Mouse (Mus musculus) kidney, embryonic 14.5 days (tissue): ENCODE measurements at regions not wholly inside any gene's neighbourhood (a gene's known extent, or its start where the extent isn't known, plus 50 kb on each side); places are given as distances from the start of the nearest gene placed in this dataset.
A peak's percentile ranks its signal among the peaks of the same experiment; 100 is the strongest.
"Not testable (repeated sequence)": the region's sequence is repeated elsewhere in the genome, so short reads cannot be mapped to it uniquely, and the experiment has no call there.

Experiments used
- ATAC-seq: fragments of 200-750 bp; cut with Nextera tagmentation; 2 replicates; pipeline ENCODE4 v1.8.0; 2017; ENCODE audit warnings: moderate number of reproducible peaks, mild to moderate bottlenecking, moderate TSS enrichment, moderate library complexity; ENCODE audit not compliant: low FRiP score, low TSS enrichment
- H3K27ac ChIP-seq: fragments of 300-500 bp; sonication (generic); 2 replicates; pipeline ENCODE4 v1.5.1; 2014; ENCODE audit warnings: low read depth, mild to moderate bottlenecking, low read length, moderate library complexity, mixed read lengths
- H3K27me3 ChIP-seq: fragments of 300-500 bp; sonication (generic); 2 replicates; pipeline ENCODE4 v1.6.1; 2014; ENCODE audit warnings: mild to moderate bottlenecking, low read length; ENCODE audit not compliant: control insufficient read depth, insufficient read depth
- H3K36me3 ChIP-seq: fragments of 300-500 bp; sonication (generic); 2 replicates; pipeline ENCODE4 v1.6.1; 2014; ENCODE audit warnings: low read length, mixed read lengths; ENCODE audit not compliant: control insufficient read depth, insufficient read depth
- H3K4me1 ChIP-seq: fragments of 300-500 bp; sonication (generic); 2 replicates; pipeline ENCODE4 v1.6.1; 2014; ENCODE audit warnings: low read length, mixed read lengths; ENCODE audit not compliant: control insufficient read depth, insufficient read depth
- H3K4me2 ChIP-seq: fragments of 300-500 bp; sonication (generic); replicated peaks from 2 replicates; pipeline ENCODE4 v1.6.1; 2014; ENCODE audit warnings: low read depth, mild to moderate bottlenecking, low read length
- H3K4me3 ChIP-seq: fragments of 300-500 bp; sonication (generic); 2 replicates; pipeline ENCODE4 v1.5.1; 2014; ENCODE audit warnings: mild to moderate bottlenecking, low read length
- H3K9ac ChIP-seq: fragments of 300-500 bp; sonication (generic); 2 replicates; pipeline ENCODE4 v1.6.1; 2014; ENCODE audit warnings: low read depth, mild to moderate bottlenecking, low read length, moderate library complexity
- H3K9me3 ChIP-seq: fragments of 300-500 bp; sonication (generic); 2 replicates; pipeline ENCODE4 v1.6.1; 2016; ENCODE audit warnings: low read length; ENCODE audit not compliant: control insufficient read depth
- WGBS: fragments of 180-500 bp; shearing (Covaris S2); extraction: QIAGEN DNeasy Blood & Tissue Kit; methylation state at CpG from one replicate; pipeline ENCODE4 v1.1.7; 2014; 5-methylcytosine and 5-hydroxymethylcytosine counted together

DNA sequence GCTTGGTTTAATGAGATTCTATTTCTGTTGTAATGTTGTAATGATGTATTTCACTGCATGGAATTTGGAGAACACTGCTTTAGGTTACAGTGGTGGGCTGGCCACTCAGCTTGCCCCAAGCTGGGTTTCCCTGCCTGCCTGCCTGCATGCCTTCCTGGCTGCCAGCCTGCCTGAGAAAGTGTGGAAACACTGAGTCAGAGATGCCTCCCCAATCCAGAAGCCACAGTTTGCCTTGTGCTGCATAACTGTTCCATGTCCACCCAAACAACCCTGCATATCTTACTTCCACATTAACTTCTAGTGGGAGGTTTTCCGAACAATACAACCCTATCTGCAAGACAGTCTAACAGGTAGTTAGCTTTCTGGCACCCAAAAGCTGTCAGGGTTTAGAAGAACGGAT is 127.0 kb upstream of the Tbl1xr1 start:
- Histone ChIP-seq H3K4me1 (peaks cover 16% of the 10 kb centered on the region; the same call in 1 of the 2 replicates), H3K36me3 (no peaks in the 10 kb centered on the region), H3K4me3 (no peak overlapping the region), H3K9ac (no peak overlapping the region), H3K4me2 (no peak overlapping the region), H3K27ac (no peak overlapping the region), H3K27me3 (no peaks in the 10 kb centered on the region), H3K9me3 (no peaks in the 10 kb centered on the region)
- ATAC-seq: no peak
- WGBS: 86% methylated on average over 2 of the region's 2 CpGs

DNA sequence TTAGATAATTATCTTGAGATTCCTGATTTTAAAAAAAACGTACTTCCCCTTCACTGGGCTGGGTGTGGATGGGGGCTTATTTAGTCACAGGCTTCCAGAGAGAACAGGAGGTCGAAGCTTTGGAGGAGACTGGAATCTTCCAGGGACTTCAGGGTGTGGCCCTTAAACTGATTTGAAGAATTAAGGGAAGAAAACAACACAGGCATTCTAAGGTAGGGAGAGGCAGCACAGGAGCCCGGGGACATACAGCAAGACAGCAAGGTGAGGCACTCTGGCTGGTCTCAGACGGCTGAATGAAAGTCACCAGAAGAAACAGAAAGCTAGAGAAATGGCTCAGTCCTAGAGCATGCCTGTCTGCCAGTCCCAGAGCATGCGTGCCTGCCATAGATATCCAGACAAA is 125.9 kb upstream of the Tbl1xr1 start:
- no peak overlapping the region for H3K4me3 ChIP-seq
- WGBS: 79% methylated on average over 5 of the region's 5 CpGs
- no peaks in the 10 kb centered on the region for H3K27me3 ChIP-seq
- no peak overlapping the region for H3K9ac ChIP-seq
- no peaks in the 10 kb centered on the region for H3K9me3 ChIP-seq
- no peak overlapping the region for H3K27ac ChIP-seq
- peaks cover 16% of the 10 kb centered on the region; the same call in 1 of the 2 replicates for H3K4me1 ChIP-seq
- no peak overlapping the region for H3K4me2 ChIP-seq
- H3K36me3 ChIP-seq: no peaks in the 10 kb centered on the region
- ATAC-seq: no peak

GRCm38 (mm10) chr3:21951446-21952285 is 124.8 kb upstream of the Tbl1xr1 start:
- ATAC-seq: no peak
- Histone ChIP-seq H3K36me3 (no peaks in the 10 kb centered on the region), H3K9ac (no peak overlapping the region), H3K27ac (no peak overlapping the region), H3K4me1 (peaks cover 16% of the 10 kb centered on the region; the same call in 1 of the 2 replicates), H3K27me3 (no peaks in the 10 kb centered on the region), H3K4me2 (no peak overlapping the region), H3K4me3 (no peak overlapping the region), H3K9me3 (no peaks in the 10 kb centered on the region)
- WGBS: 87% methylated on average over 13 of the region's 13 CpGs

- no peaks in the 10 kb centered on the region for H3K27me3 ChIP-seq
- ATAC-seq: peak; percentile 46; the same call in 1 of the 2 replicates
- H3K4me1 ChIP-seq: peaks cover 11% of the 10 kb centered on the region; the same call in 1 of the 2 replicates
- no peaks in the 10 kb centered on the region for H3K9me3 ChIP-seq
- H3K4me2 ChIP-seq: no peak overlapping the region
- H3K9ac ChIP-seq: no peak overlapping the region
- 46% methylated on average over 8 of the region's 8 CpGs for WGBS
- H3K4me3 ChIP-seq: no peak overlapping the region
- no peak overlapping the region for H3K27ac ChIP-seq
- no peaks in the 10 kb centered on the region for H3K36me3 ChIP-seq
Observed at GRCm38 (mm10) chr3:21952695-21953415, 123.6 kb upstream of the Tbl1xr1 start.

- H3K27ac ChIP-seq: no peak overlapping the region
- 84% methylated on average over 6 of the region's 6 CpGs for WGBS
- ATAC-seq: no peak
Observed at GRCm38 (mm10) chr3:21953416-21953810, 123.0 kb upstream of the Tbl1xr1 start.

GRCm38 (mm10) chr3:21955681-21956080 is 120.8 kb upstream of the Tbl1xr1 start:
- H3K4me2 ChIP-seq: no peak overlapping the region

More at GRCm38 (mm10) chr3:21953416-21953810, 123.0 kb upstream of the Tbl1xr1 start:
- peaks cover 7% of the 10 kb centered on the region; the same call in 1 of the 2 replicates for H3K4me1 ChIP-seq
- H3K27me3 ChIP-seq: no peaks in the 10 kb centered on the region
- H3K9ac ChIP-seq: no peak overlapping the region
- no peaks in the 10 kb centered on the region for H3K36me3 ChIP-seq
- H3K4me3 ChIP-seq: no peak overlapping the region
- H3K4me2 ChIP-seq: no peak overlapping the region
- no peaks in the 10 kb centered on the region for H3K9me3 ChIP-seq

DNA sequence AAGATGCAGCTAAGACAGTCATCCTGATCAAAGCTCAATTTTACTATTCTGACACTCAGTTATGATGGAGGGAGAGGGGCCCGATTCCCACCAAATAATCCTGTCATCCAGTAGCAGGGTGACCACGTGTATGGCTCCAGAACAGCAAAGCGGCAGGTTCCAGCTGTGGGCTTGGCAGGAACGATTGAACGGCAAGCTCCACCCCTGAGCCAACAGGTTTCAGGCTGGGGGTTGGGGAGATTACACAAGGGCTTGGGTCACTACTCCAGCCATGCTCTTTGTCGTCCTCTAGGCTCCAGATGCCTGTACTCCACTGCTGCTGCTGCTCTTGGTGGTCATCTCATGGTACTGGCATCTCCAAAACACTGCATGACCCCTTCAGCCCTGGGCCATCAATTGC is 119.3 kb upstream of the Tbl1xr1 start:
- H3K9ac ChIP-seq, ATAC-seq, H3K9me3 ChIP-seq, H3K4me2 ChIP-seq, H3K27ac ChIP-seq, H3K4me1 ChIP-seq, H3K27me3 ChIP-seq, H3K36me3 ChIP-seq, H3K4me3 ChIP-seq: not testable (repeated sequence)
- WGBS: 69% methylated on average over 6 of the region's 6 CpGs

More at GRCm38 (mm10) chr3:21955681-21956080, 120.8 kb upstream of the Tbl1xr1 start:
- no peak for ATAC-seq
- Histone ChIP-seq H3K4me3 (no peak overlapping the region), H3K27me3 (no peaks in the 10 kb centered on the region), H3K27ac (no peak overlapping the region), H3K4me1 (peaks cover 7% of the 10 kb centered on the region; the same call in 1 of the 2 replicates), H3K36me3 (no peaks in the 10 kb centered on the region), H3K9me3 (no peaks in the 10 kb centered on the region), H3K9ac (no peak overlapping the region)
- 65% methylated on average over 2 of the region's 2 CpGs for WGBS

- no peak overlapping the region for H3K4me3 ChIP-seq
- no peak overlapping the region for H3K27ac ChIP-seq
- no peak overlapping the region for H3K4me2 ChIP-seq
- no peak for ATAC-seq
- H3K36me3 ChIP-seq: no peaks in the 10 kb centered on the region
- H3K9me3 ChIP-seq: no peaks in the 10 kb centered on the region
- whole genome bisulfite sequencing: 89% methylated on average over 6 of the region's 6 CpGs
- H3K27me3 ChIP-seq: no peaks in the 10 kb centered on the region
- no peak overlapping the region for H3K9ac ChIP-seq
- H3K4me1 ChIP-seq: peaks cover 13% of the 10 kb centered on the region; the same call in 1 of the 2 replicates
Observed at GRCm38 (mm10) chr3:21958595-21959286, 117.7 kb upstream of the Tbl1xr1 start.
